Mouse (Mus musculus) C2C12 (cell line): ENCODE results near the gene Lsp1. TPM values are rescaled to one million over a fixed set of nuclear protein-coding genes. Genes with fewer than 3 reads are reported as not detected.

Experiments used
- H3K27me3 ChIP-seq: one replicate; pipeline ENCODE4 v1.6.1; 2011; ENCODE audit not compliant: control insufficient read depth, insufficient read depth, insufficient read length
- H3K36me3 ChIP-seq: one replicate; pipeline ENCODE4 v1.6.1; 2011; ENCODE audit not compliant: control insufficient read depth, insufficient read depth
- H3K4me3 ChIP-seq: one replicate; pipeline ENCODE4 v1.5.1; 2011; ENCODE audit warnings: mild to moderate bottlenecking, control low read depth; ENCODE audit not compliant: poor library complexity, insufficient read depth, severe bottlenecking
- H3K79me2 ChIP-seq: one replicate; pipeline ENCODE4 v1.6.1; 2011; ENCODE audit not compliant: control insufficient read depth, insufficient read depth
- H3K79me3 ChIP-seq: one replicate; pipeline ENCODE4 v1.6.1; 2011; ENCODE audit warnings: low read depth, control low read depth
- H3ac ChIP-seq: one replicate; pipeline ENCODE3; 2011; ENCODE audit warnings: low read depth; ENCODE audit not compliant: control insufficient read depth, insufficient read length
- CEBPB ChIP-seq: IDR thresholded peaks from one replicate; pipeline ENCODE4 v1.6.1; 2011; ENCODE audit warnings: low read depth, mild to moderate bottlenecking, control low read depth, moderate library complexity
- CTCF ChIP-seq: IDR thresholded peaks from one replicate; pipeline ENCODE4 v1.5.1; 2011; ENCODE audit not compliant: control insufficient read depth, insufficient read depth, insufficient read length
- FOSL1 ChIP-seq: IDR thresholded peaks from one replicate; pipeline ENCODE4 v1.8.0; 2011; ENCODE audit warnings: mild to moderate bottlenecking, low read length; ENCODE audit not compliant: poor library complexity, insufficient read depth, severe bottlenecking
- MAX ChIP-seq: IDR thresholded peaks from one replicate; pipeline ENCODE4 v1.6.1; 2011; ENCODE audit warnings: mild to moderate bottlenecking, control low read depth
- MYOD1 ChIP-seq: IDR thresholded peaks from one replicate; pipeline ENCODE4 v1.6.1; 2011; ENCODE audit warnings: low read depth; ENCODE audit not compliant: control insufficient read depth, insufficient read length
- MYOG ChIP-seq: IDR thresholded peaks from one replicate; pipeline ENCODE4 v1.6.1; 2011; ENCODE audit not compliant: control insufficient read depth, insufficient read length; ENCODE audit errors: extremely low read depth
- USF1 ChIP-seq: IDR thresholded peaks from one replicate; pipeline ENCODE4 v1.6.1; 2011; ENCODE audit warnings: low read depth, mild to moderate bottlenecking, control low read depth, moderate library complexity
- polyA plus RNA-seq: library from polyadenylated mRNA; unstranded; fragments of >200 nt; fragmentation: generic; extraction: Trizol; gene quantifications from one replicate; pipeline ENCODE4 v1.2.1, GENCODE M21; 2012; ENCODE audit warnings: missing spikeins

Lsp1 gene
- polyA plus RNA-seq, 1 experiment: 96.1 TPM

- H3K27me3 ChIP-seq: no peaks in the 10 kb centered on the region
- H3K36me3 ChIP-seq: peaks cover 3% of the 10 kb centered on the region
- no peak overlapping the region for H3K4me3 ChIP-seq
- no peaks in the 10 kb centered on the region for H3K79me3 ChIP-seq
- H3K79me2 ChIP-seq: no peaks in the 10 kb centered on the region
- no peak for TF ChIP-seq CEBPB
- TF ChIP-seq FOSL1: no peak
- TF ChIP-seq CTCF: no peak
- TF ChIP-seq MYOD1: no peak
- no peak for TF ChIP-seq MAX
- no peak for TF ChIP-seq USF1
- TF ChIP-seq MYOG: no peak
- no peak overlapping the region for H3ac ChIP-seq
These were observed 39.4 kb downstream of the Lsp1 start for GRCm38 (mm10) chr7:142500032-142500431.

- H3ac ChIP-seq: no peak overlapping the region
- H3K36me3 ChIP-seq: no peaks in the 10 kb centered on the region
- TF ChIP-seq MAX: no peak
- TF ChIP-seq CTCF: no peak
- TF ChIP-seq MYOD1: no peak
- no peak for TF ChIP-seq MYOG
- TF ChIP-seq USF1: no peak
- no peak for TF ChIP-seq FOSL1
- no peak for TF ChIP-seq CEBPB
- no peaks in the 10 kb centered on the region for H3K79me3 ChIP-seq
- no peaks in the 10 kb centered on the region for H3K27me3 ChIP-seq
- H3K79me2 ChIP-seq: no peaks in the 10 kb centered on the region
- H3K4me3 ChIP-seq: no peak overlapping the region
These were observed 42.6 kb downstream of the Lsp1 start for GRCm38 (mm10) chr7:142503206-142503605.

GRCm38 (mm10) chr7:142505942-142506341, 45.3 kb downstream of the Lsp1 start:
- no peaks in the 10 kb centered on the region for H3K79me3 ChIP-seq
- H3ac ChIP-seq: no peak overlapping the region
- H3K36me3 ChIP-seq: no peaks in the 10 kb centered on the region
- no peaks in the 10 kb centered on the region for H3K79me2 ChIP-seq
- H3K27me3 ChIP-seq: no peaks in the 10 kb centered on the region
- TF ChIP-seq FOSL1: no peak
- no peak for TF ChIP-seq CEBPB
- no peak for TF ChIP-seq USF1
- TF ChIP-seq MAX: no peak
- no peak for TF ChIP-seq CTCF
- TF ChIP-seq MYOD1: no peak
- no peak for TF ChIP-seq MYOG
- no peak overlapping the region for H3K4me3 ChIP-seq

DNA sequence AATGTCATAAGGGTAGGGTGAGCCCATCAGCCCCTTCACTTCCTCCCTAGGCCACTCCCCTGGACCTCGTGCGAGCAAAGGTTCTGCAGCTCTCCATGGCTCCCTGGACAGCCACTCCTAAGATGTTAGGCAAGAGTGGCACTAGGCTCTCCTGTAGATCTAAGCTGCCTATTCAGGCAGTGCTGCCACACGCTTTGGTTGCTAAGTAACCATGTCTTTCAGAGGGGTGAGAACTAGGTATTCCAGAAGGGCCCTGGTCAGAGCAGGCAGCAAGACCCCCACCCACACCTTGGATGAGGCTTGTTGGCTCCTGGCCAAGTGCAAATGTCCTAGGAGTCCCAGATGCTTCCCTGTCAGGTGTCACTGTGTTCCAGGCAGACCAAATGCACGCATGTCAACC, 45.9 kb downstream of the Lsp1 start:
- H3K4me3 ChIP-seq: no peak overlapping the region
- no peaks in the 10 kb centered on the region for H3K79me3 ChIP-seq
- H3ac ChIP-seq: no peak overlapping the region
- no peaks in the 10 kb centered on the region for H3K36me3 ChIP-seq
- TF ChIP-seq MYOD1 (no peak), MYOG (no peak), CTCF (no peak), MAX (no peak), CEBPB (no peak), FOSL1 (no peak), USF1 (no peak)
- H3K79me2 ChIP-seq: no peaks in the 10 kb centered on the region
- no peaks in the 10 kb centered on the region for H3K27me3 ChIP-seq

DNA sequence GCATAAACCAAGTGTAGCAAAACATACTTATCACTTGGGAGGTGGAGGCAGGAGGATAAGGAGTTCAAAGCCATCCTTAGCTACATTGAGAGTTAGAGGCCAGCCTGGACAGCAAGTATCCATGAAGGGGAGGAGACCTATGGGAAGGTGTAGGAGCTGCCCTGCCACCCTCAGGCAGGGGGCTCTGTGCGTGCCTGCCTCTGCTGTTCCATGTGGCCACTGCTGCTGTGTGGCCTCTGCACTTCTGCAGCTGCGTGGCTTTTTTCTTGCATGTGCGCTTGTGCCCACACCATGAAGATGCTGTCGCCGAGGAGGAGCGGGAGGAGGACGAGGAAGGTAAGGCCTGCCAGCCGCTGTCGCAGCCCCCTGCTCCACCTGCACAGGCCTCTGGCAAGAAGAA, 46.8 kb downstream of the Lsp1 start:
- H3K4me3 ChIP-seq: no peak overlapping the region
- H3K36me3 ChIP-seq: no peaks in the 10 kb centered on the region
- H3K79me2 ChIP-seq: no peaks in the 10 kb centered on the region
- no peaks in the 10 kb centered on the region for H3K79me3 ChIP-seq
- no peak overlapping the region for H3ac ChIP-seq
- TF ChIP-seq MAX (no peak), FOSL1 (no peak), MYOG (no peak), USF1 (no peak), CTCF (no peak), CEBPB (no peak), MYOD1 (no peak)
- no peaks in the 10 kb centered on the region for H3K27me3 ChIP-seq

DNA sequence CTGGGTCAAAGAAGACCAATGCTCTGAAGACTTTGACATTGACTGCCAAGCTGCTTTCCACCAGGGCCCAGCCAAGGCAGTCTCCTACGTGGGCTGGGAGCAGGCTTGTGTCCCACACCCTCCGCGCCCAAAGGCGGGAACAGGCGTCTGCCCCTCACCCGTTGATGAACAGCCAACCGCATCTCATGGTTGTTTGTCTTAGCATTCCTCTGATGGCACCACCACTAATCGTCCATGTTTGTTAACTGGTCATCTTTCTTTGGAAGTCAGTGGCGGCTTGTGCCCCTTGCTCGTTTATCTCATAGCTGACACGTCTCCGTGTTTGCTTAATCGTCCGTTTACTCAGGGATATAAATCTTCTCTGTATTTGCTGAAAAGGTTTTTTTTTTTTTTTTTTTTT, 48.9 kb downstream of the Lsp1 start:
- Histone ChIP-seq H3K4me3 (no peak overlapping the region), H3K27me3 (no peaks in the 10 kb centered on the region), H3ac (no peak overlapping the region), H3K79me2 (no peaks in the 10 kb centered on the region), H3K36me3 (no peaks in the 10 kb centered on the region), H3K79me3 (no peaks in the 10 kb centered on the region)
- TF ChIP-seq CTCF: no peak
- no peak for TF ChIP-seq MYOG
- TF ChIP-seq CEBPB: no peak
- TF ChIP-seq FOSL1: no peak
- TF ChIP-seq USF1: no peak
- TF ChIP-seq MAX: no peak
- no peak for TF ChIP-seq MYOD1
